Mouse (Mus musculus) cerebellum, postnatal 4 days (tissue): ENCODE measurements around the gene Slc6a14.

Source experiments
- DNase-seq, 2 experiments: peaks; one replicate each; pipeline ENCODE4 v3.0.0; 2022; ENCODE audit warnings: low spot score in 2 of 2, mixed read lengths in 1 of 2

Gene Slc6a14

DNA sequence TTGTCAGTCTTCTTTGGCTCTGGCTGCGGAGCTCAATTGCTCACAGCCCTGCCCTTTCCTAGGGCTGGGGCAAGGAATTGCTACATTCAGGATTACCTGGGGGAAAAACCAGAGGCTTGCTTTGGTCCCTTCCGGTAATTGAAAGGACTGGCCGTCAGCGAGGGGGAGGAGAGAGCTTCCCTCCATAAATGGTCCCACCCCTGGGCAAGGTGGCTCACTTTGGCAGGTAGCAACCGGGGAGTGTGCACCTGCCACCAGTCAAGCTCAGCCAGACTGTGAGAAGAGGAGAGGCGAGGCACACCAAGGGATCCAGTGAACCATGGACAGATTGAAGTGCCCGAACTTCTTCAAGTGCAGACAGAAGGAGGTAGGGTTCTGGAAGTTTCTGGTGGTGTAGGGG, at the start of gene Slc6a14:
Gene Slc6a14 (plus strand): TSS at position 68 of the 400 bp plus-strand sequence.
- DNase-seq, result no peak

GRCm38 (mm10) chrX:21670896-21671295, 43.8 kb upstream of the Slc6a14 start:
- no peak for DNase-seq

DNA sequence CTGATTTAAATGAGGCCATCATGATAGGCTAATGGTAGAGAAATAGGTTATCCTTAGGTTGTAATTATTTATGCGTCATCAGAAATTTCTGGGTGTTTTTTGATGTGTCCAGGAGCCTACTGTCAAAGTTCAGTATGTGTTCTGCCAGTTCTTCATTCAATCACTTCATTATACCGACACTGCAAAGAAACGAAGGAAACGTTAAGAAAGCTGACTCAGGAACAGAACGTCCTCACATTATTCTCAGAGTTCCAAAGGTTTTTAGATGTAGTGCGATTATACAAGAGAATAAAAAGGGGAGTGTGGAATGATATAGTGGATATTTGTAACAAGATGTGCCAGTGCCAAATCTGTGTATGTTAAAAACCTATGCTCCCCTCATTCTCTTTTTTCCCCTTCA, 19.5 kb upstream of the Slc6a14 start:
- DNase-seq, result no peak

DNA sequence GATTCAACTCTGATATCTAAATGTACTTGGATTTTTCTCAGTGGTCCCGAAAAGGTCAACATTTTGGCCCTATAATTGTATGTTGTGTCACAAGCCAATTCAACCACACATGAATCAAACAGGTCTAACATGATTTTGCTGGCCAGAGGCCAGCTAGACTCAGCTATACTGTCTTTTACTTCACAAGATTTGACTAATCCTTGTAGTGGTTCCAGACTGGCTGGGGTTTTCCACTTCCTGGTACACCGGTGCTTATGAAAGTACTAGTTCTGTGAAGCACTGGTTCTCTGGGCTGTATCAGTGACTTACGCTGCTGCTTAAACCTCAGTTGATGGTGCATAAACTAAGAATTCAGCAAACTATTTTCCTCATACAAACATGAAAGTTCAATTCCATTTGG, 19.0 kb upstream of the Slc6a14 start:
- DNase-seq, result no peak

DNA sequence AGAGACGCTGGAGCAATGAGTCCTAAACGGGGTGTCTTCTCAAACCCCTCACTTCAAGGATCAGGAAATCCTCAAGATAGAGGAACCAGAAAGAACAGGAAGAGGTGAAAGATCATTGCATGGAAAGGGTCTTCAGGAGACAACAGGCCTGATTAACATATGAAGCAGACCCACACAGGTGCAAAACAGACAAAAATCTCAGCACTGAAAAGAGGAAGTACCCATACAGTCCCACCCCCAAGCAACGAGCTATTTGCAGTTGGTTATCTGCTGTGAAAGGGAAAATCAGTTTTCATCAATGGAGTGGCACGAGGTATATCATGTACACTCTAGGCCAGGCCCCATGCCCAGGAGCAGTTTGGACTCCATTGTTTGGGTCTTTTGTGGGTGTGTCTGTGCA, 13.1 kb upstream of the Slc6a14 start:
- DNase-seq, result no peak

- no peak for DNase-seq
Observed at GRCm38 (mm10) chrX:21704470-21704869, 10.2 kb upstream of the Slc6a14 start.

DNA sequence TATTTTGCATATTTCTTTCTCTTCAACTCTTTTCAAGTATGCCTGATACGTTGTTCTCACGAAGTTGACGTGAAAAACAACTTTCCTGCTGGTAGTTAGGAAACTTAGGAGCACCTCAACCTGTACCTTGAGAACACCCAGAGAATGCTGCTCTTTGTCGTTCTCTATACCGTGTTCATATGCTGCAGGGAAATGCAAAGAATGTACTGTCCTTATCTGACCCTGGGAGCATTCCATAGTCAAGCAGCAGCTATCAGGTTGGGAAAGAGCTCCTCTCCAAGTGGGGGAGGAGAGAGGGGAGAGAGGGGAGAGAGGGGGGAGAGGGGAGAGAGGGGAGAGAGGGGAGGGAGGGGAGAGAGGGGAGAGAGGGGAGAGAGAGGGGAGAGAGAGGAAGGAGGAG, 597 bp downstream of the Slc6a14 start:
- DNase-seq, result no peak

GRCm38 (mm10) chrX:21716885-21717284, 2.2 kb downstream of the Slc6a14 start:
- DNase-seq, result no peak

DNA sequence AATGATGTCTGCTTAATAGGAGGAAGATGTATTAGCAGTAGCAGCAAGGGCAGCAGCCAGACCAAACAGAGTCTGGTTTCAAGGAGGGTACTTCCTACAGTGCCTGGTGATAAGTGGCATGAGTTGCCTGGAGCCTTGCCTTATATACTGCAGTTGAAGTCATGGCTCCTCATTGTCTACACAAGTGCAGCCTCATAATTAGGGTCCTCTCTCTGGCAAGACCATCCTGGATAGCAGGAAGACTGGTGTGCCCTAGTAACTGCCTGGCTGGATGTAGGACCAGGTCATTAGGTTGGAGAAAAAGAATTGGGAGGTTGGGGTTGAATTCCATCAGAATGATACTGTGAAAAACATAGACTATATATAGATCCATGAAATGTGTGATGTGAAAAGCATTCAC, 30.3 kb downstream of the Slc6a14 start, which contains the start of gene Gm28269:
Gene Gm28269 (minus strand): TSS at position 101 of the 400 bp plus-strand sequence.
- no peak for DNase-seq
